Mouse (Mus musculus) embryonic fibroblast, embryonic 13.5 days (primary cell): ENCODE data around the gene Spp2.
"Not testable (repeated sequence)": the region's sequence is repeated elsewhere in the genome, so short reads cannot be mapped to it uniquely, and the experiment has no call there.

Experiments
- CTCF ChIP-seq: IDR thresholded peaks from 2 replicates; pipeline ENCODE4 v1.5.1; 2011; ENCODE audit warnings: mild to moderate bottlenecking, control low read depth, low read length, moderate library complexity, borderline replicate concordance; ENCODE audit not compliant: insufficient read depth
- POLR2A ChIP-seq: IDR thresholded peaks from 2 replicates; pipeline ENCODE4 v1.6.1; 2011; ENCODE audit warnings: low read depth, mild to moderate bottlenecking, control low read depth, low read length, moderate library complexity

- not testable (repeated sequence) for TF ChIP-seq CTCF, POLR2A
These were observed 41.3 kb downstream of the Spp2 start for GRCm38 (mm10) chr1:88448094-88448493.
